Mouse (Mus musculus): ENCODE measurements around the gene Fam13c. TPM values are rescaled to one million over a fixed set of nuclear protein-coding genes. Genes with fewer than 3 reads are reported as not detected.

Fam13c gene
- polyA plus RNA-seq, 1 experiment = 0.44 TPM

DNA sequence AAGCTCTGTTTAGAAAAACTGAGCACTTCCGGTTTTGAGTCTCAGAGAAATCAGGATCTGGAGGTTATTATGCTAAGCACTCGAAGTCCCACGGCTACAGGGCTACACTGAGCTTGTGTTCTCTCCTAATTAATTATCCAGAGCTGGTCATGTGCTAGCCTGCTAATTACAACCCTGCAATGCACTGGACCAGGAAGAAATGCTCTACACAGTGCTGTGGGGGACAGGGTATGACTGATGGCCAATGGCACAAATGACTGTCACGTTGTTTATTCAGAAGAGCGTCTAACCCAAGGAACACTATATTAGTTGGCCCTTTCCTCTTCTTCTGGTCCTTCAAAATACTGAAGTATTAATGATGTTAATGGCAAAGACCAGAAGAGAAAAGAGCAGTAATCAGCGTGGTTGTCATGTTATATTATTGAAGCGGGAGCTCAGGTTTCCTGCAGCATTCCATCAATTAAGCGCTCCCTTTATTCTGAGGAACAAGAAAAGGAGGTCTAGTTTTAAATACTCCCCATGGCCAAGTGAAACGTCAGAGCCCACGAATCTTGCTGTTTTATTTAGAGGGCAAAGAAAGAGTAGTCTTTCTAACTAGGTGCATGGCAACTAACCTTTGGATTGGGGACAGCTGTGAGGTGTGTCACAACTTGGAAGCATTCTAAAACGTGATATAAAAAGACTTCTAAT, 18.4 kb downstream of the Fam13c start:
- DNase-seq (ENCODE audit: low read depth in 1 of 2, low spot score in 2 of 2) = no peak
- no peak overlapping the region for H3K4me3 ChIP-seq (ENCODE audit: extremely low read depth, insufficient read depth, insufficient read length)
- no peak for TF ChIP-seq CTCF (IDR thresholded peaks at IDR 0.05; ENCODE audit: extremely low read depth, insufficient read depth, insufficient read length, insufficient replicate concordance)
- no peaks in the 10 kb centered on the region for H3K27me3 ChIP-seq (ENCODE audit: control insufficient read depth, insufficient read depth, low read length)
- no peak overlapping the region for H3K27ac ChIP-seq (ENCODE audit: insufficient read depth, low read length)
- H3K36me3 ChIP-seq (ENCODE audit: control insufficient read depth, insufficient read depth, low read length) = no peaks in the 10 kb centered on the region
- WGBS = 85% methylated on average over 11 of the region's 11 CpGs
- H3K4me1 ChIP-seq (ENCODE audit: control insufficient read depth, insufficient read depth, insufficient read length) = no peaks in the 10 kb centered on the region

DNA sequence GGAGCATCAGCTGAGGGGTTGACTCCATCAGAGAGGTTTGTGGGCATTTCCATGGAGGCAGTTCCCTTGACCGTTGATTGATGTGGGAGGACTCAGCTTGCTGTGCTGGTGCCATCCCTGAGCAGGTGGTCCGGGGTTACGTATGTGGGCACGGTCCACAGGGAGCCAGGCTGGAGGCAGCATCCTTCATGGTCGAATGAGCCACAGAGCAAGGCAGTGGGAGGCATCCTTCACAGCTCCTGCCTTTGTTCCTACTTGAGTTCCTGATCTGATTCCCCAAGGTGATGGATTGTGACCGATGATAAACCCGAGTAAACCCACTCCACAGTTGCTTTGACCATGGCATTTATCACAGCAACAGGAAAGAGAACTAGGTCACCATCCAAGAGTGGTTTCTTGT, 25.4 kb downstream of the Fam13c start:
- no peak for TF ChIP-seq POLR2A (IDR thresholded peaks at IDR 0.05; ENCODE audit: low read depth, low read length)
- TF ChIP-seq CTCF (IDR thresholded peaks at IDR 0.05; ENCODE audit: extremely low read depth, insufficient read depth, insufficient read length, insufficient replicate concordance) = no peak
- Histone ChIP-seq H3K27me3 (ENCODE audit: control insufficient read depth, insufficient read depth, low read length) (no peaks in the 10 kb centered on the region), H3K4me3 (ENCODE audit: extremely low read depth, insufficient read depth, insufficient read length) (no peak overlapping the region), H3K4me1 (ENCODE audit: control insufficient read depth, insufficient read depth, insufficient read length) (no peaks in the 10 kb centered on the region), H3K36me3 (ENCODE audit: control insufficient read depth, insufficient read depth, low read length) (no peaks in the 10 kb centered on the region), H3K27ac (ENCODE audit: insufficient read depth, low read length) (no peak overlapping the region)
- 80% methylated on average over 7 of the region's 7 CpGs for WGBS
- DNase-seq (ENCODE audit: low read depth in 1 of 2, low spot score in 2 of 2) = no peak

DNA sequence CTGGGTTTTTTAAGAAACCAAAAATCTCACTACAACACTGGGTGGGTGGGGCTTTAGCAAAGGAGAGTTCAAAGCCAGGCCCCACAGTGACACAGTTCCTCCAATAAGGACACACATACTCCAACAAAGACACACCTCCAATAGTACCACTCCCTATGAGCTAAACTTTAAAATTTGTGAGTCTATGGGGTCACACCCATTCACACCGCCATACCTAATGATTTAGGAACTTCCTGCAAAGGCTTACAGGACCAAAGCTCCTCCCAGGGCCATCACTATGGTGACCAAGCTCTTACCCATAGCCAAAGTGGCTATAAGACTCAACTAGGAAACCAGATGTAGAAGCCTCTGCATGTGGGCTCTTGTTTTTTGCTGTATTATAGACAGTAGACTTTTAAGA, 30.6 kb downstream of the Fam13c start:
- H3K27me3 ChIP-seq (ENCODE audit: control insufficient read depth, insufficient read depth, low read length) = no peaks in the 10 kb centered on the region
- 65% methylated on average over 1 of the region's 1 CpGs for WGBS
- TF ChIP-seq CTCF (IDR thresholded peaks at IDR 0.05; ENCODE audit: extremely low read depth, insufficient read depth, insufficient read length, insufficient replicate concordance) (no peak), POLR2A (IDR thresholded peaks at IDR 0.05; ENCODE audit: low read depth, low read length) (no peak)
- H3K36me3 ChIP-seq (ENCODE audit: control insufficient read depth, insufficient read depth, low read length) = no peaks in the 10 kb centered on the region
- no peak overlapping the region for H3K27ac ChIP-seq (ENCODE audit: insufficient read depth, low read length)
- no peak for DNase-seq (ENCODE audit: low read depth in 1 of 2, low spot score in 2 of 2)
- H3K4me3 ChIP-seq (ENCODE audit: extremely low read depth, insufficient read depth, insufficient read length) = no peak overlapping the region
- H3K4me1 ChIP-seq (ENCODE audit: control insufficient read depth, insufficient read depth, insufficient read length) = no peaks in the 10 kb centered on the region

DNA sequence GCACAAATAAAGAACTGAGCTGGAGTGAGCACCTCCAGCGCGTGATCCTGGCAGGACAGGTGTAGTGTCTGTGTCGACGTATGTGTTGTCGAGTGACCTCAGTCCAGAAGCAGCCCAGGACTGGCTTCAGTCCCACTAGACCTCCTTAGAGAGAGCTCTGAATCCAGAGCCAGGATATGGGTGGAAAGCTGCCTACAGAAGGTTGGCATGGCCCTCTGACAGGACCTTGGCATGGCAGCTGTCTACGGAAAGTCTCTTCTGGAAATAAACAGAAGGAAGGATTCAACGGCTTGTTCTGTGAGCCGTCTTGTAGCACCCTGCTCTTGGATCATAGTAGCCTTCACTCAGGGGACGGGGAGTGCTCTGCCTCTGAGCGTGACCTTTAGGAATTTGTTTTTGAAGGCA, 37.5 kb downstream of the Fam13c start:
- H3K4me3 ChIP-seq (ENCODE audit: extremely low read depth, insufficient read depth, insufficient read length) = no peak overlapping the region
- no peak for TF ChIP-seq CTCF (IDR thresholded peaks at IDR 0.05; ENCODE audit: extremely low read depth, insufficient read depth, insufficient read length, insufficient replicate concordance)
- TF ChIP-seq POLR2A (IDR thresholded peaks at IDR 0.05; ENCODE audit: low read depth, low read length) = no peak
- H3K36me3 ChIP-seq (ENCODE audit: control insufficient read depth, insufficient read depth, low read length) = no peaks in the 10 kb centered on the region

DNA sequence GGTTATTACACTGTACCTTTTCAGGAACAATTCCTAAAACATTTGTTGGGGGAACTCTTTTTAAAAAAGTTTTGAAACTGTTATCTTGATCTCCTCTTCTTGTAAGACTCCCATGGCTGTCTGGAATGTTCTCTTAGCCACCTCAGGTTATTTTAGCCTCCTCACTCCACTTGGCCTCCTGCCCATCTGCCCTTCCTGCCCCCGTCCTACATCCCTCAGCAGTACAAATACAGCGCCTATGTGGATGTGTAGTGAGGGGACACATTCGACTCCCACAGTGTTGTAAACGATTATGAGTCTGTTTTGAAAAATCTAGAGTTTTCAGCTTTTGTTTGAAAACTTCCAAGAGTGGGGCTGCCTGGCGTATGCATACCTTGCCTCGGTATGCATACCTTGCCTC, 43.5 kb downstream of the Fam13c start:
- H3K27ac ChIP-seq (ENCODE audit: insufficient read depth, low read length) = no peak overlapping the region
- H3K27me3 ChIP-seq (ENCODE audit: control insufficient read depth, insufficient read depth, low read length) = no peaks in the 10 kb centered on the region
- no peak overlapping the region for H3K4me3 ChIP-seq (ENCODE audit: extremely low read depth, insufficient read depth, insufficient read length)
- no peak for DNase-seq (ENCODE audit: low read depth in 1 of 2, low spot score in 2 of 2)
- TF ChIP-seq CTCF (IDR thresholded peaks at IDR 0.05; ENCODE audit: extremely low read depth, insufficient read depth, insufficient read length, insufficient replicate concordance) (no peak), POLR2A (IDR thresholded peaks at IDR 0.05; ENCODE audit: low read depth, low read length) (no peak)
- no peaks in the 10 kb centered on the region for H3K4me1 ChIP-seq (ENCODE audit: control insufficient read depth, insufficient read depth, insufficient read length)
- WGBS = 75% methylated on average over 6 of the region's 6 CpGs
- H3K36me3 ChIP-seq (ENCODE audit: control insufficient read depth, insufficient read depth, low read length) = no peaks in the 10 kb centered on the region

More for the DNA sequence above, 37.5 kb downstream of the Fam13c start:
- no peak for DNase-seq (ENCODE audit: low read depth in 1 of 2, low spot score in 2 of 2)
- H3K4me1 ChIP-seq (ENCODE audit: control insufficient read depth, insufficient read depth, insufficient read length) = no peaks in the 10 kb centered on the region
- no peaks in the 10 kb centered on the region for H3K27me3 ChIP-seq (ENCODE audit: control insufficient read depth, insufficient read depth, low read length)
- H3K27ac ChIP-seq (ENCODE audit: insufficient read depth, low read length) = no peak overlapping the region
- 93% methylated on average over 10 of the region's 10 CpGs for WGBS

DNA sequence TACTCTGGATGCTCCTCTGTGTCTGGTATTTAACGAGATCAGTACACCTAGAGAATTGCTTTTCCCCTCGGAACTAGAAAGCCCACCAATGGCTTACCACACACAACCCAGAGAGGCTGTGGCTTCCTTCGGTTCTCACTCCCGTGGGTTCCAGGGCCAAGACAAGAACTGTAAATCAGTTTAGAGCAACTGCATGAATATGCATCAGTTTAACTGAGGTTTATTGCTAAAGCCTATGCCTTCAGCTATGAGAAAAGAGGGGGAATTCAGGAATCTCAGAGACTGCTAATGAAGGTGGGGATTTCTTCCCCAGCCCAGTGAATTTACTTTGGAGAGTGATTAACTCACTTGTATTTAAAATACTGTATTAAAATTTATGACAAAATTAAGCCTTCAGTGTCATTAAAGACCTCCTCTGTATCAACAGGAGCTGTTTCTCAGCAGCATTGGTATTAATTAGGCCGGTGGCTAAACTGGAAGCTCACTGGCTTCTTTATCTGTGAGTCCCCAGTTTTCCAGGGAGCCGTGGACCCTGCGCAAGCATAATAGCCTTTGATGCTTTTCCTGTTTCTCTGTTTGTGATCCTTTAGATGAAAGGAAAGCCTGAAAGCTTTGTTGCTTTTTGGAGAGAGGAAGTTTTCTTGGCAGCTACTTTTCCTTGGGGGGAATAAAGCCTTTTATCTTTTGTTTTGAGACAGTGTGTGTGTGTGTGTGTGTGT, 44.4 kb downstream of the Fam13c start:
- Histone ChIP-seq H3K27me3 (ENCODE audit: control insufficient read depth, insufficient read depth, low read length) (no peaks in the 10 kb centered on the region), H3K36me3 (ENCODE audit: control insufficient read depth, insufficient read depth, low read length) (no peaks in the 10 kb centered on the region), H3K4me1 (ENCODE audit: control insufficient read depth, insufficient read depth, insufficient read length) (no peaks in the 10 kb centered on the region), H3K4me3 (ENCODE audit: extremely low read depth, insufficient read depth, insufficient read length) (no peak overlapping the region), H3K27ac (ENCODE audit: insufficient read depth, low read length) (no peak overlapping the region)
- TF ChIP-seq CTCF (IDR thresholded peaks at IDR 0.05; ENCODE audit: extremely low read depth, insufficient read depth, insufficient read length, insufficient replicate concordance) (no peak), POLR2A (IDR thresholded peaks at IDR 0.05; ENCODE audit: low read depth, low read length) (no peak)
- no peak for DNase-seq (ENCODE audit: low read depth in 1 of 2, low spot score in 2 of 2)
- WGBS = 43% methylated on average over 7 of the region's 7 CpGs

DNA sequence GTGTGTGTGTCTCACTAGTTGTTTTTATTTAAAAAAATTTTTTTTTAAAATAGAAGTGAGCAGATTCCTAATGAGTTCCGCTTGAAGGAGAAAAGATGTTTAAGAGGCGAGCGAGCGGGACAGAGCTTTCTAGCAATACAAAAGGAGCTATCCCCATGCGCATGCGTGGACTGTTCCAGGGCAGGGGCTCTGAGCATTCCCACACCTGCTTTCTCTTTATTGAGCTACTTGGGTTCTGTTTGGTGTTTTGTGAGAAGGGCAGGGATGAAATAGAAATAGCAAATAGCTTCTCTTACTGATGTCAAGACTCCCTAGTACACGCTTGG, 45.0 kb downstream of the Fam13c start:
- Histone ChIP-seq H3K4me3 (ENCODE audit: extremely low read depth, insufficient read depth, insufficient read length) (no peak overlapping the region), H3K4me1 (ENCODE audit: control insufficient read depth, insufficient read depth, insufficient read length) (no peaks in the 10 kb centered on the region), H3K27ac (ENCODE audit: insufficient read depth, low read length) (no peak overlapping the region), H3K27me3 (ENCODE audit: control insufficient read depth, insufficient read depth, low read length) (no peaks in the 10 kb centered on the region), H3K36me3 (ENCODE audit: control insufficient read depth, insufficient read depth, low read length) (no peaks in the 10 kb centered on the region)
- 67% methylated on average over 7 of the region's 7 CpGs for WGBS
- no peak for DNase-seq (ENCODE audit: low read depth in 1 of 2, low spot score in 2 of 2)
- TF ChIP-seq POLR2A (IDR thresholded peaks at IDR 0.05; ENCODE audit: low read depth, low read length) (no peak), CTCF (IDR thresholded peaks at IDR 0.05; ENCODE audit: extremely low read depth, insufficient read depth, insufficient read length, insufficient replicate concordance) (no peak)
